Mouse (Mus musculus) liver, embryonic 14.5 days (tissue): Measurements from ENCODE around the gene Srsf10.

Experiments used
- CTCF ChIP-seq: IDR thresholded peaks from 2 replicates; pipeline ENCODE4 v1.5.1; 2016; ENCODE audit warnings: antibody characterized with exemption, low read depth, control low read depth
- EP300 ChIP-seq: IDR thresholded peaks from 2 replicates; pipeline ENCODE4 v1.6.1; 2016; ENCODE audit warnings: antibody characterized with exemption, low read depth

- TF ChIP-seq CTCF, result no peak
- no peak for TF ChIP-seq EP300
These were observed 33.8 kb downstream of the Srsf10 start for GRCm38 (mm10) chr4:135889146-135889883.
